Mouse (Mus musculus) c-Kit-positive CD71-negative TER-119-negative erythroid progenitor cells, embryonic 14.5 days (primary cell): ENCODE results near the gene Tenm4.

ENCODE experiments used
- DNase-seq: peaks from one replicate; pipeline ENCODE4 v3.0.0-alpha.2; 2013; ENCODE audit warnings: low read depth

Tenm4 gene

GRCm38 (mm10) chr7:96525344-96525743 is 354.3 kb downstream of the Tenm4 start:
- DNase-seq = no peak

- no peak for DNase-seq
Observed at GRCm38 (mm10) chr7:96530571-96531426, 359.8 kb downstream of the Tenm4 start.

GRCm38 (mm10) chr7:96531954-96532737 is 361.1 kb downstream of the Tenm4 start:
- no peak for DNase-seq

- no peak for DNase-seq
Observed at GRCm38 (mm10) chr7:96532804-96533400, 361.9 kb downstream of the Tenm4 start.

GRCm38 (mm10) chr7:96536313-96536880 is 365.4 kb downstream of the Tenm4 start:
- DNase-seq = no peak

GRCm38 (mm10) chr7:96539248-96540034 is 368.4 kb downstream of the Tenm4 start:
- no peak for DNase-seq

GRCm38 (mm10) chr7:96540458-96541096 is 369.5 kb downstream of the Tenm4 start:
- DNase-seq = no peak

- no peak for DNase-seq
Observed at GRCm38 (mm10) chr7:96545979-96546378, 374.9 kb downstream of the Tenm4 start.

- no peak for DNase-seq
Observed at GRCm38 (mm10) chr7:96551809-96552208, 380.8 kb downstream of the Tenm4 start.

GRCm38 (mm10) chr7:96552292-96552860 is 381.3 kb downstream of the Tenm4 start:
- no peak for DNase-seq

GRCm38 (mm10) chr7:96554277-96554690 is 383.2 kb downstream of the Tenm4 start:
- peak; percentile 10 for DNase-seq

GRCm38 (mm10) chr7:96555294-96555693 is 384.2 kb downstream of the Tenm4 start:
- no peak for DNase-seq

- no peak for DNase-seq
Observed at GRCm38 (mm10) chr7:96556756-96557155, 385.7 kb downstream of the Tenm4 start.

- DNase-seq = no peak
Observed at GRCm38 (mm10) chr7:96562890-96563289, 391.8 kb downstream of the Tenm4 start.

- no peak for DNase-seq
Observed at GRCm38 (mm10) chr7:96563329-96564065, 392.5 kb downstream of the Tenm4 start.

- DNase-seq = no peak
Observed at GRCm38 (mm10) chr7:96565806-96566205, 394.8 kb downstream of the Tenm4 start.

GRCm38 (mm10) chr7:96566260-96566659 is 395.2 kb downstream of the Tenm4 start:
- DNase-seq = no peak

GRCm38 (mm10) chr7:96568034-96568433 is 397.0 kb downstream of the Tenm4 start:
- no peak for DNase-seq

GRCm38 (mm10) chr7:96570965-96571364 is 399.9 kb downstream of the Tenm4 start:
- no peak for DNase-seq

- DNase-seq = no peak
Observed at GRCm38 (mm10) chr7:96572995-96573394, 401.9 kb downstream of the Tenm4 start.
